18 mouse cellular contexts compared by ENCODE assay signal in the genomic region with DNA sequence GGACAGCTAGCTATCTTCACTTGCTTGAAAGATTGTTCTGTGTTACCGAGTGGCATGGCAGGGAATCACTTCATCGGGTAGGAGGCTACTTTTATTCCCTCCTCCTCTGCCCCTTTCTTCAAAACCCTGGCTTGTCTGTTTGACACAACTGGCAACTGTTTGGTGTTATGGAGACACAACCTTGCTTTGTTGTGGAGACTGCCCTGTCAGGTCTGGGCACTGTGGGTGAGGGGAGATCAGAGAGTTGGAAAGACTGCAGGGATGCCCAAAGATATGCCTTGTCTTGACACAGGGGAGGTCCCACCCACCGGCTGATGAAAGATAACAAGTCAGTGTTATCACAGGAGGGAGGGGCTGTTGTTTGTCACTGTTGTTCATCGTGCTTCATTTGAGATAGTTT.
"Had no signal": no experiment of that assay in that cellular context is flagged by ENCODE, and none has a peak within 500 bp of the region (broad histone marks: within the 10 kb centered on the region; RNA-seq: fewer than 3 reads in every experiment).

No protein-coding gene starts in this region.

- ATAC-seq: midbrain, embryonic 16.5 days had no signal

- H3K27me3 ChIP-seq: neural tube, embryonic 13.5 days; neural tube, embryonic 15.5 days had no signal

- H3K27ac ChIP-seq: midbrain, embryonic 10.5 days; midbrain, embryonic 12.5 days; neural tube, embryonic 13.5 days; neural tube, embryonic 15.5 days had no signal

- H3K36me3 ChIP-seq: midbrain, embryonic 10.5 days; midbrain, embryonic 12.5 days; neural tube, embryonic 13.5 days; neural tube, embryonic 15.5 days had no signal

- H3K4me3 ChIP-seq: midbrain, embryonic 10.5 days; midbrain, embryonic 12.5 days; myocyte; neural tube, embryonic 13.5 days; neural tube, embryonic 15.5 days had no signal

- H3K9me3 ChIP-seq: midbrain, embryonic 10.5 days; midbrain, embryonic 12.5 days; neural tube, embryonic 13.5 days; neural tube, embryonic 15.5 days had no signal

- H3K9ac ChIP-seq: lung, embryonic 14.5 days; midbrain, embryonic 12.5 days; neural tube, embryonic 13.5 days; neural tube, embryonic 15.5 days had no signal

- DNase-seq: lung, adult 18-20 months; lung, embryonic 14.5 days; lung, postnatal 10 days; lung, postnatal 4 days; midbrain, embryonic 14.5 days; right cerebral cortex, adult 18-20 months; right cerebral cortex, postnatal 25 days; right cerebral cortex, postnatal 4 days; spleen, adult 18-20 months; thymus, adult 18-20 months; thymus, postnatal 14 days; thymus, postnatal 36 days had no signal

- H3K4me2 ChIP-seq: lung, embryonic 14.5 days; midbrain, embryonic 12.5 days; neural tube, embryonic 13.5 days; neural tube, embryonic 15.5 days had no signal
